Mouse (Mus musculus) gastrocnemius, postnatal 25 days (tissue): Measurements from ENCODE around the gene Kcnj1. TPM values are rescaled to one million over a fixed set of nuclear protein-coding genes. Genes with fewer than 3 reads are reported as not detected.
A peak's percentile ranks its signal among the peaks of the same experiment; 100 is the strongest.

Experiments
- DNase-seq: peaks from one replicate; pipeline ENCODE4 v3.0.0; 2022
- long read RNA-seq, 2 experiments: library from polyadenylated mRNA; stranded (forward); transcript quantifications; one replicate each; pipeline ENCODE4 v2.0.0; 2021
- total RNA-seq, 2 experiments: library from RNA; stranded (reverse); gene quantifications; 1 replicate in 1 of 2; 2 replicates in 1 of 2; pipeline ENCODE4 v1.2.3; 2021

The Kcnj1 gene
- total RNA-seq, result not detected
- long read RNA-seq, experiment 1, result 0 reads
- long read RNA-seq, experiment 2, result 0 reads

- no peak for DNase-seq
Observed at GRCm38 (mm10) chr9:32372202-32372601, at the start of gene Kcnj1. TSS of gene Kcnj1 (plus strand) at chr9:32372493.

DNA sequence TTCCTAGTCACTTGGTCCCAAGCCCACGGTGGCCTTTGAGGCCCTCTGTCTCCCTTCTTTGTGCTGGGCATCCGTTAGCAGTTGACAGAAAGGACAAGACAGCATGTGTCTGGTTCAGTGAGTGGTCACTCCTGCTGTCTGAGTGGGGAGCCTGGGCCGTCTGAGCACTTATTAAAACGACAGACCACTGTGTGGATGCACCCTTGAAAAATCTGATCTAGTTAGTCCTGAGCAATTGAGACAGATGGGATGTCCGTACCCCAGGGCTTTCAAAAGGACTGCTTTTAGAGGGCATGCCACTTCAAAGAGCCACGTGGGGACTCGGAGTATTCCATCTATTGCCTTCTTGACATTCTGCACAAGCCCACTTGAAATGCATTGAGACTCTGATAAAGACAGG is 48.7 kb upstream of the Kcnj1 start:
- no peak for DNase-seq

DNA sequence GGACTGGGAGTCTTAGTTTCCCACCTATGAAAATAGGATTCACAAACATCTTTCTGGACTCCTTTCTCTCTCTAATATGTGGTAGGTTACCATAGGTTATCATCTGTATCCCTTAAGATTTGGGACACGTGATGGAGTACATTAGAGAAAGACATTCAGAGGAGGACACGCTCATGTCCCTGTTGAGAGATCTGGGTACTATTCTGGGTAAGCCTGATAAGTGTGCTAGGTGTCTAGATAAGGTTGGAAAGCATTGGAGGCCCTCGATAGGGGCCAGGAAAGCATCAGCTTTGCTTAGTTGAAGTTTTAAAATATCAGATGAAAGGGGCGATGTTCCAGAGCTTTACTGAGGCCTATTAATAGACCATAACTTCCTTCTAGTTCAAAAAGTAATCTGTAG is 43.5 kb upstream of the Kcnj1 start:
- DNase-seq, result no peak

- no peak for DNase-seq
Observed at GRCm38 (mm10) chr9:32331162-32331561, 41.1 kb upstream of the Kcnj1 start.

DNA sequence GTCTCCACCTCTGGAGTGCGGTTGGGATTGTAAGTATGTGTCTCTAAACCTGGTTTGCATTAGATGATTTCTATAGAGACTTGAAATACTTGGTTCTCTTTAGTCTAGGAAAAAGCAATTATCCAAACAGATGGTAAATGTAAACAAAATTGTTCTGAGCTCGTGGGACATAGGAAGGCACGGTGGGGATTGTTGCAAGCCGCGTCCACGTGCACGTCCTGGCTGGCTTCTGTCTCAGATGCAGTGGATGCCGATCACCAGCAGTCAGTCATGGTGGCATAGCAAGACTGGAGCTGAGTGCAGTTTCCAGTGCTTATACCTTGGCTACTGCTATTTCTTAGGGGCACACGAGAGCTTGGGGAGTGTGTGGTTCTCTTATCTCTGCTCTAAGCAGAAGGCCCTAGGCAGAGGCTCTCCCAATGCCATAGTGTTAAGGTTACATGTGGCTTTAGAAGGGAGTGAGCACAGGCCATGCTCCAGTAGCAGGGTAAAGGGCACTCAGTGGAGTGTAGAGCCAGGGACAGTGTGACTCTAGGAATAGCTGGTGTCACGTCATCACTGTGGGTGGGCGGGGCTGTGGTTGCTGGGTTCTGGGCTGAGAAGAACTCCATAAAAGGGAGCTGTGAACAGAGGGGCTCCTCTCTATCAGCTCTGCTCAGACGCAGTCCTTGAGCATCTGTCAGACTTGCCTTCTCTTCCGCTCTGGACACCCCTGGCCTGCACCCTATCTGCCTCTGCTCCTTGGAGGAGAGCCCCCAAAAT is 36.7 kb upstream of the Kcnj1 start:
- no peak for DNase-seq

GRCm38 (mm10) chr9:32340831-32341230 is 31.5 kb upstream of the Kcnj1 start:
- DNase-seq, result no peak

DNA sequence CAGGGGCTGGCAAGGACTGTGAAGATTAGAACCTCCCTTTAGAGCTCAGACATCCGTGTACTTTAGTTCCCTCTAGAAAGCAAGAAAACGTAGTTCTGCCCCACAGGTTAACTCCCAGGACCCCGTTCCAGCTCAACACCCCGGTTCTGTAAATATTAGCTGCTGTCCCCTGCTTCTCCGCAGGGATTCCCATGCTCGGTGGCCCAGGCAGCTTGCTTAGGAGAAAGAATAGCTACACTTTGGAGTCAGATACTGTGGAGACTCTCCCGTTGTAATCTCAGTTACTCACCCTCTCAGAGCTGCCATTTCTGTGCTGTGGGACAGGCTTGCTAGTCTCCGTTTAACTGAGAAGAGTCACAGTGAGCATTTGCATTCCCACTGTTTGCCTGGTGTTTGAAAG is 29.4 kb upstream of the Kcnj1 start:
- DNase-seq, result no peak

DNA sequence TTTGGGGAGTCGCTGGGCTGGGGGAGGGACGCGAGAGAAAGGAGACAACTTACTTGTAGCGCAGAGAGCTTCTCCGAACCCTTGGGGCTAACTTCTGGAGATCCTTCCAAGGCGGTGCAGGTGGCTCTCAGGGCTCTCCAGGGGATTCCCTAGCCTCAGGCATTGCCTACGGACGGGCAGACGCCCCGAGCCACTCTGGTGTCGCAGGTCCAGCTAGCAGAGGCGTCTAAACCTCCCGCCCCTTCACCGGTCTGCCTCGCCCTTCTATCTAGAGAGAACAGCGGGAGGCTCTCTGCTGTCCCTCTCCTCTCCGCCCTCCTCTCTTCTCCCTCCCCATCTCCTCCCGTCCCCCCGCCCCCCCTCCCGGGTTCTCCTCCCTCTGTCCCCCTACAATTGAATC is 28.2 kb upstream of the Kcnj1 start, which contains the start of gene Kcnj5:
Gene Kcnj5 (minus strand): TSS at position 300 of the 400 bp plus-strand sequence.
- DNase-seq, result no peak

DNA sequence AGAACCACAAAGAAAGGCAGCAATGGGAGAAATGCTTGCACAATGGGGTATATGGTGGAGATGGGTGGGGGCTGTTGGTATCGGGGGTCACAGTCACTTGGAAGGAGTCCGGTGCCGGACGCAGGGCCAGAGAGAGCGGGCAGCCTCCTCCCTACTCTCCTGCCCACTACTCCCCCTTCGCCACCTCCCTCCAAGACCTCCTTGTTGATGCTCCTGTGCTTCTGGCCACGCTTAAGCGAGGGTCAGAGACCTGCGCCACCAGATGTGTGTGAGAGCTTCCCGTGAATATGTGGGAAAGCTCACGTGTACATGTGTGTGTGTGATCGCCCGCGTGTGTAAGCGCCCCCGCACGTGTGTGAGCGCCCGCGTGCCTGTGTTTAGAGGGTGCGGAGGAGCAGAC is 27.8 kb upstream of the Kcnj1 start:
- DNase-seq, result no peak

DNA sequence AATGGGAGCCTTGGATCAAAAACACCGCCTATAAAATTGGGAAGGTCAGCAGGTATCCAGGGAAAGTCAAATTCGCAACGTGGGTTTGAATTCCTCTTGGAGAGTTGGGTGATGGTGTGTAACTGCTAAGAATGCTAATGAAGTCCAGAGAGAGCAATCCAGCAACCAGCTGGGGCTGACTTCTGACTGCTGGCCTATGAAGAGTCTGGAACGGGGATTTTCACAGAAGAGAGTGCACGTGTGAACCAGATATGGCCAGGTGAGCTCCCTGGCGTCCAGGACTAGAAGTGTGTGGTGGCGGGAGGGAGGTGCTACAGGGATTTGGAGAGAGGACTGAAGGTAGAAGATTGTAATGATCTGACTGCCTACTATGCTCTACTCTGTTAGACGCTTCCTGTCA is 24.2 kb upstream of the Kcnj1 start:
- no peak for DNase-seq

DNA sequence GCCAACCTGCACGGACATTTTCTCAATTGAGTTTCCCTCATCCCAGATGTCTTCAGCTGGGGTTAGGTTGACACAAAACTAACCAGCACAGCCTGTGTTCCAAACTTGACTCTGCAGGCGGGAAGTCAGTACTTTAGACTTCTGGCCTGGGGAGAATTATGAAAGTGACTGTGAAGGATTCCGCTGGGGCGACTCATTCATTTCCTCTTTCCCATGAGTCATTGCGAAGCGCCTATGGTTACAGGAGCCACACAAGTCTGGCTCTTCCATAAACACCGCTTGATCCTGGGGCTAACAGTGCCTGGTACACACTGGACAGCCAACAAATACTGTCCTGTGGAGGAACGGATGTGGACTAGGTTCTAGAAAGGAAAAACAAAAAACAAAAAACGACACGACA is 22.9 kb upstream of the Kcnj1 start:
- no peak for DNase-seq

GRCm38 (mm10) chr9:32350332-32350731 is 22.0 kb upstream of the Kcnj1 start:
- peak; percentile 18 for DNase-seq

GRCm38 (mm10) chr9:32360770-32361169 is 11.5 kb upstream of the Kcnj1 start:
- no peak for DNase-seq

GRCm38 (mm10) chr9:32368812-32369211 is 3.5 kb upstream of the Kcnj1 start:
- DNase-seq, result no peak

DNA sequence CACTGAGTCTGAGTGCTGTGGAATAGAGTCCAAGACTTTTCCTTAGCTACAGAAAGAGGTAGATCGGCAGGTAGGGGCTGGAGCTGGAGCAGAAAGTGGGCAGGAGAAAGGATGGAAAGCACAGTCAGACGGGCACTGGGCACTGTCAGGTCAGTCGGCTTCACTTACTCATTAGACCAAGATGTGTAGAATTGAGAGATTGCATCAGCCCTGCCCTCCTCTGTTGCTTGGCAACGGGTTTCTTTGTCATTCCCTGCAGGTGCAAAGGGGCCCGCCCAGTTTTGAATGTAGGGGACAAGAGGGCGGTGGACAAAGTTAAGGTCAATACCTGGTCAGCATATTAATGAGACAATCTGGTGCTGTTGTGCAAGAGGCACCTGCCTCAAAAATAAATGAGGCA is 2.9 kb upstream of the Kcnj1 start:
- no peak for DNase-seq

DNA sequence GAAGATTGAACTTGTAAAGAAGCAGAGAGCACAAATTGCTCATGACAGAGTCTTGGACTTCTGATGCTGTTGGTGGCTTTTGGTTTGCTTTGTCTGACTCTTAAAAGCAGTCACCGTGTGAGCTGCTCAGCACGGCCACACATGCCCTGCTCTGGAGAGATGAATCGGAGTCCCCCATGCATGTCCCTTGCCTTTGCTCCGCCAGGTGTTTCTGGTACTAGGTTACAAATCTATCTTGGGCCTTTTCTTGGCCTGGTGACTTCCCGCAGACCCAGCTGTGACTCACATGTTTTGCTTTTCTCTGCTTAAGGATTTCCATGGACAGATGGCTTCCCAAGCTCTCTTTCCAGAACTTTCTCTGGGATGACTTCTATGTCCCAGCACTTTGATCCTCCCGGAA is 1.4 kb downstream of the Kcnj1 start:
- no peak for DNase-seq

DNA sequence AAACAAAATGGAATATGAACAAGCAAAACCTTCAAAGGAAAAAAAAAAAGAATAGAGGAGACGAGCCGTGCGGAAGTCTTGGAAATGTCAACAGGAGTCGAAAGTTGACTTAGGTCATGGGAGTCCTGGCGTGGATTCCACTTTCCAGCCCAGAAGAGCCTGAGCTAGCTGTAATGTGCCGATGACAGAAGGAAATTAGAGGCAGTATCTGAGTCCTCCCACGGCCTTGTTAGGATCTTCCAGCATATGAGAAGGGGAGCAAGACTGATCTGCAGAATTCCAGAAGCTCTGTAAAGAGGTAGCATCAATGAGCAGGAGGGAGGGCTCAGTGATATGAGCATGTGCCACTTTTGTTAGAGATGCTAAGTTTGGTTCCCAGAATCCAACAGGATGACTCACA is 3.7 kb downstream of the Kcnj1 start:
- no peak for DNase-seq

- no peak for DNase-seq
Observed at GRCm38 (mm10) chr9:32376863-32377590, 4.7 kb downstream of the Kcnj1 start.

DNA sequence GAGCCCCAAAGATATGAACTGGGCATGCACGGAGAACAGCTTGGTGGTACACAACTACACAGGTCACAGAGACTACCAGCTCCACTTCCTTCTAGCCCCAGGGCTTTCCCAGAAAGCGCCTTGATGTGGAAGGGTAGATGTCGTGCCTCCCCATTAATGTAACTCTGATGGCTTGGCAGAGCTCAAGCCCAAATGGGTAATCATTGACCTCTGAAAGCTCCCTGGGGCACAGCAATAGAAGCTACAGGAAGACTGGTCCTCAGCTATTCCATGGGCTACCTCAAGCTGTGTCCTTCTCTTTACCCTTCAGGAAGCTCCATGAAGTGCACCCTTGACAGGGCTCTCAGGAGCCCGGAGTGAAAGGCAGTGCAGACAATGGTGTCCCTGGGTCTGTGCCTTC is 12.6 kb downstream of the Kcnj1 start:
- DNase-seq, result no peak

- DNase-seq, result no peak
Observed at GRCm38 (mm10) chr9:32388120-32388519, 15.8 kb downstream of the Kcnj1 start.

DNA sequence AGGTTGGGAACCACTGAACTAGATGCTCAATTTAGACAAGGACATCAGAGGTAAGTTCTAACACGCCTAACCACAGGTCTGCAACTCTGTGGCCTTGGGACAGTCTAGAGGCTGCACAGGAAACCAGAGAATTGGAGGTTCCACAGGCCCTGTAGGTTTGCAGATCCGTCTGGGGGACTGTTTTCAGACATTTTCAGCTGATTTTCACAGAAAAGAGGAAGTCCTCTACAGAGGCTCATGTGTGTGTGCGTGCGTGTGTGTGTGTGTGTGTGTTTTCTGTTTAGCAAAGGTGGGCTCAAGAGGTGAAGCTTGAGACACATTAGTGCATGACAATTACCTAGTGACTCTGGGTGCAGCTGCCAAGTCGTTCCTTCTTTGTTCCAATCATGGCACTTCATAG is 18.8 kb downstream of the Kcnj1 start:
- no peak for DNase-seq

GRCm38 (mm10) chr9:32391701-32392100 is 19.4 kb downstream of the Kcnj1 start:
- DNase-seq, result no peak

- no peak for DNase-seq
Observed at GRCm38 (mm10) chr9:32392716-32393115, 20.4 kb downstream of the Kcnj1 start.

DNA sequence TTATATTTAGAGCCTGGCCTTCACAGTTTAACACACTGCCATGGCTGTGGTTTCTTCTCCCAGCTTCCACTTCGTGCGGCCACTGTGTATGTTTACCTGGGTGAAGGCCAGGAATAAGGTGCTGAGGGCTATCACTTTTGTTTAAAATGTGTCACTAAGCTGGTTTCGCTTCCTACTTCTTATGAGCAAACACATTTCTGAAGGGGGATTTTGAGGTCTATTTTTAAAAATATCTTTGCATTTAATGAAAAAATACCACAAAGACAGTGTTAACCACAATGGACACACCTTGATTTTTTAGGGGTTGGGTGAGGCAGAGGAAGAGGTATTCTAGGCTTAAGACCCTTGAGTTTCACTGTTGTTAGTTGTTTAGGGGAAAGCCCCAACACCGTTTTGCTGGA is 22.5 kb downstream of the Kcnj1 start:
- no peak for DNase-seq
